Mouse (Mus musculus): ENCODE measurements around the gene Gm20388. TPM values are rescaled to one million over a fixed set of nuclear protein-coding genes. Genes with fewer than 3 reads are reported as not detected.

Gene Gm20388
- total RNA-seq, 1 experiment from 2014 or later = 35.7 TPM

DNA sequence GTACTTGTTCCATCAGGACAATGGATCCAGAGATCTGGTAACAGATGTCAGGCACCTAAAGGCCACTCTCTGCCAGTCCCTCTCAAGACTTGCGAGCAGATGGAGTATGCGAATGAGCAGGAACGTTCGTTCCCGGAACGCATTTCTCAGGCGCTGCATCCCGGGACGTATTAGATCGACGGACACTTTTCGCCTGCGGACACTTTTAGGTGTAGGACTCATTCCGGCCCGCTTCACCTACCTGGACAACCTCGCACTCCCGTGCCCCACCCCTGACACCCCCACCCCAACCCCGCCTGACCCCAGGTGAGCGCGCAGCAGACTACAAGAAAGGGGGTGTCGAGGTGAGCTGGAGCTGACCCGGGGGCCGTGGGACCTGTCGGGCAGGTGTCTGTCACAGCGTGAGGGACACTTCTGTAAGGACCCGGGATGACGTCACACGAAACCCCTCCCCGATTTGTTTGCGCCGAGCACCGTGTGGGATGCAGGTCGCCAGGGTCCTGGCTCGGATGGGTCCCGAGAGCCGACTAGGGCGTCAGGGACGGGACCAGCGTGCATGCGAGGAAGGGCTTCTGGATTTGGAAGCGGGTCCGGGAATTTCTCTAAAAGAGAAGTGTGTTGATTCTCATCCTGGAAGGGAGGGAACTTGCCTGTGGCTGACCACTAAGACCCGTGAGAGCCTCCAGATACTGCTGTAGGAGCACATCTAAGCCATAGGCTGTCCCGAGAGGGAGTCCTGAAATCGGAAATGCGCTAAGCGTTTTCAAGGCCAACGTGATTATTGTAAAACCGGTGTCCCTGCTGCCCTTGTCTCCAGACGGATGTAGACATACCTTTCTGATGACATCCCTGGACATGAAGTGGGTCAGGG, 2864.9 kb downstream of the Gm20388 start, which contains the start of gene Acsf3:
Acsf3 (plus strand) TSS at position 202 of the 871 bp plus-strand sequence.
- peak; percentile 46 for ATAC-seq (replicated peaks; ENCODE audit: low read depth, poor library complexity, severe bottlenecking)

DNA sequence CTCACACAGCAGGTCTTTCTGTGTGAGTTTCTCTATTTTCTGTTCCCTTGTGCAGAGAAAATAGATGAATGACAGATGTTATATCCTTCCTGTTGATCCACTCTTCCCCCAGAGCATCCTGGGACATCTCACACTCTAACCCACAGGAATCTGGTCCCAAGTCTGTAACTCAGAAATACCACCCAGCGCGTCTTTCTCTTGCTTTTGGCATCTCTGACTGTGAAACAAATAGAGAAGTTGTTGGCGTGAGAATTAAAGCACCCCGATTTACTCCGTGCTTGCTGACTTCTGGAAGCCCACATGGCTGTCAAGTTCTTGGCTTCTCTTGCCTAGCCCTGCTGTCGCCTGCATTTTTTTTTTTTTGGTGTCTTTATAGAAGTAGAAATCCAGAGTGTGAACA, 2867.1 kb downstream of the Gm20388 start:
- ATAC-seq (replicated peaks; ENCODE audit: low read depth, poor library complexity, severe bottlenecking) = no peak

DNA sequence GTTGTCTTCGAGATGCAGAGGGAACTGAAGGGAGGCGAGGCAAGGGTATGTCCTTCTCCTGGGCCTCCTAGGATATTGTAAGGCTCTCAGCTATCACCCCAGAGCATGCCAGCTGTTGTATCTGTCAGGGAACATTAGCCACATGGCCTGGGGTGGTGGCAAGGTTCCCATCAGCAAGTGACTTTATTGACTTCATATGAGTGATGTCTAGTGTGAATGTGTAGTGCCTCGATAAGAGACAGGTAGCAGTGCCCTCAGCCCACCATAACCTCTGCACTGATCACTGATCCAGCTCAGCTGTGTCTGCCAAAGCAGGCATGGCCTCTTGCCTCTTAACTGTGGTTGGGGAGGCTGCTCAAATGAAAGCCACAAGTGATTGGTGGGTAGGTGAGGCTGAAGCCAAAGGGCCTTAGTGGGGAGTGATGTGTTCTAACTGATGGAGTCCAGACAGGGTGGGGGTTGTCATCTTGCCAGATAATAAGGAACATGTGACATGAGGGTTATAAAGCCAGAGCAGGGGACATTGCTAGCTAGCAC, 2868.1 kb downstream of the Gm20388 start:
- ATAC-seq (replicated peaks; ENCODE audit: low read depth, poor library complexity, severe bottlenecking) = no peak

DNA sequence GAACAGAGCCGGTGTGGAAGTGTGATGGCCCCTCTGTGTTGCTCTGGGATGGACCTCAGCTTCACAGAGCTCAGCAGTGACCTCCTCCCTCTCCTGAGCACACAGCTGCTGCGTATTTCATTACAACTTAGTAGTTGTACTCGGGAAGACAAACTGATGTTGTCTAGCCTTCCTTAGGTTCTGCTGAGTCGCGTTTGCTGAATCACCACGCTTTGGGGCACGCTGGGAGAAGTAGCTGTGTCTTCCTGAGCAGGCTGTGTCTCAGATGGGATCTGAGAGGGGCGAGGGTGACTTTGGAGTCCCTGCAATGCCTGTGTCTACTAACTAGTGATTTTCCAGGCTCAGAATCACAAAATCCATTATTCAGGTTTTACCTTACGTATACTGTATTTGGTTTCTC, 2868.6 kb downstream of the Gm20388 start:
- ATAC-seq (replicated peaks; ENCODE audit: low read depth, poor library complexity, severe bottlenecking) = no peak

DNA sequence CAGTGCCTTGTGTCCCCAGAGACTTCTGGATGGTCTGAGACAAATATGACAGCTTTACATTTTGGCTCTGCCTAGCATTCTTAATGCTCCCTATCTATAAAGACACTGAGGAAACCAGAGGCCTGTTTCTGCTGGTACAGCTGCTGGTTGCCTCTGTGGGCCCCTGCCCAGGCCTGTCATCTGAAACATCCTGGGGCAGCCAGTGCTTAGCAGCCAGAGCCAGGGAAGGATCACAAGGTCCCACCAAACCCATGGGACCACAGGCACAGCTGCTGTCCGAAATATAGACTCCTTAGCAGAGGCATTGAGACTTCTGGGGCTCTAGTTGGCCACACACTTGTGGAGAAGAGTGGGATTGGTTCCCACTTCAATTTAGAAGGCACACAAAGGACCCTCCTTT, 2874.1 kb downstream of the Gm20388 start:
- ATAC-seq (replicated peaks; ENCODE audit: low read depth, poor library complexity, severe bottlenecking) = no peak

DNA sequence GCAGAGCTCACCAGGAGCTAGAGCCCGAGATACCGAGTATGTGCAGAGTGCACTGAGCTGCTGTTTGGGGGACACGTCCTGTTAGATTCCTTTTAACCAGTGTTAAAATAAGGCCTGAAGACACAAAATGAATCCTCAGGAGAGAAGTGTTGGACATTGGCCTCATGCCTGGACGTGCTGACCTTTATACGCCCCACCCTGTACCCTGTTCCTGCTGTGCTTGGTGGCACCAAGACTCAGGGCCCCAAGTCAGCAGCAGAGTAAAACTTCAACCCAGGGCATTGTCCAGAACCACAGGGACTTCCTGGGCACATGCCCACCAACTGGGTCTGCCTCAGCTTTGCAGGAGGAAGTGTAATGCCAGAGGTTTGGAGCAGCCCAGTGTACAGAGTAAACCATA, 2879.2 kb downstream of the Gm20388 start:
- no peak for ATAC-seq (replicated peaks; ENCODE audit: low read depth, poor library complexity, severe bottlenecking)

DNA sequence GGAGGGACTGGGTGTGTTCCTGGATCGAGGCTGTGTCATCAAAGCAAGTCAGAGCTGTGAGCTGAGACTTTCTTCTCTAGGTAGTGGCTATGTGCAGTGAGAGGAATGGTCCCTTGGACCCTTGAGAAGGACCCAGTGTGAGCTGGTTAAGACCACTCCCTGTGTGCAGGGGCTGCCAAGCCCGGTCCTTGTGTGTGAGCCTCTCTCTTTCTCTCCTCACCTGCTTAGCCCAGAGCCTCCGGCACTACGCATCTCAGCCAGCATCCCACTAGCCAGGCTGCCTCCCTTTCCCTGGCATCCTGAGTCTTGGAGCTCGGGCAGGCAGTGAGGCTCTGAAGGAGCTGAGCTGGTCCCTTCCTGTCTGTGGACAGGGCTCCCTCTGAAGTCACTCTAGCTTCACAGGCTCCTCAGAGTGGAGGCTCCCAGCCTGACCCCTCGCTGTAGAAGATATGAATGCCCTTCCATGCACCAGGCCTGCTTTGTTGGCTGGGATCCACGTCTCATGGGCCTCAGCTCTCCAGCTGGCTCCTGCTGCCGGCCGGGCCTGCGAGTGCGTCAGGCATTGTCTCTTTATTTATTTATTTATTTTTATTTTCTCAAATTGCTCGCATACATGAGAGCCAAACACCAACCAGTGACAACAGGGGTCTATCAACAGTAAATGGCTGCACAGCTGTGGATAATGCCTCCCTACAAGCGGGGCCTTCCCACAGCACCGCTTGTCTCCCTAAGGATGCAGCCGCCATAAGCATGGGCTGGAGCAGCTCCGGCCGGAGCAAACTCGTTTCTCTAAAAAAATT, 2882.9 kb downstream of the Gm20388 start:
- ATAC-seq (replicated peaks; ENCODE audit: low read depth, poor library complexity, severe bottlenecking) = no peak

DNA sequence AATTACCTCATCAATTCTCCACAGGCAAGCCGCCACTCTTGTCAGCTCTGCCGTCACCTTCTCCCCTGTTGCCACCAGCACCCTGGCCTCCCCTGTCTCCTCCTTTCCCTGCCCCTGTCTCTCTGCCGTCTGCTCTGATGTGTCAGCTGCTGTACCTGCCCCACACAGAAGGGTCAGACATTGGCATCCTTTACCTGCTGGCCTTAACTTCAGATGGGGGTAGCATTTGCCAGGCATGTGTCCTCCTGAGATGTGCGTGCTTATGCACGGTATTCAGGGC, 2883.5 kb downstream of the Gm20388 start:
- ATAC-seq (replicated peaks; ENCODE audit: low read depth, poor library complexity, severe bottlenecking) = no peak

DNA sequence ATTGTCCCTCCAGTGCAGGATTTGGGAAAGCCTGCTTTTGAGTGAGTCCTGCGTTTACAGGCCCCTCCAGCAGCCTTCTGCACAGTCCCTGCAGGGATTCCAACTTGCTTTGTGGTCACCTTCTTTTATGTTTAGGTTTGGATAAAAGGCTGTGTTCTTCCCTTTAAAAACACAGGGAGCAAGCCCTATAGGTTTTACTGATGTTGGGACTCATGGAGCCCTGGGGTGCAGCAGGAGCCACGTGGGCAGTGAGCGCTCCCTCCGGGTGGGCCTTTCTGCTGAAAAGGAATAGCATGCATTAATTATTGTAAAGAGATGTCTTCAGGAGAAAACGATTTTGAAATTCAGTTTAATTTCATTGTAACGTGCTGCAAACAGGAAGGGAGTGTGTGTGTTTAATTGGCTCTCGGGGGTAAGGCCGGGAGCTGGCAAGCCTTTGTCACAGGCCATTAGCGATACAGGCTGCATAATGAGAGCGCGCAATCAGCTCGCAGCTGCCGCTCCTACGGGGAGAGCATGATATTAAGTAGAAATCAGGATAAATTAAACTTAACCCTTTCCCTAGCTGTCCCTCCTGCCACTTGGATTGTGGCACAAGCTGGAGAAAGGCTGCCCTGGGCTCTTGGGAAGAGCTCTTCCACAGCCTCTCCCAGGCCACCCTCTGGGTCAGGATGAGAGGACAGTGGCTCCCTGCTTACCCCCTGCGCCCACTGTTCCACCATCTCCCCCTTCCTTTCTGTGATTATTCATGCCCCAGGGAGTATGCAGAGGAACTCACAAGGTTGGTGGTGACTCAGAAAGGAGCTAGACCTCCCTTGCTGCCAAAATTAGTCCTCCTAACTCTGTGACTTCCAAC, 2893.5 kb downstream of the Gm20388 start:
- no peak for ATAC-seq (replicated peaks; ENCODE audit: low read depth, poor library complexity, severe bottlenecking)

DNA sequence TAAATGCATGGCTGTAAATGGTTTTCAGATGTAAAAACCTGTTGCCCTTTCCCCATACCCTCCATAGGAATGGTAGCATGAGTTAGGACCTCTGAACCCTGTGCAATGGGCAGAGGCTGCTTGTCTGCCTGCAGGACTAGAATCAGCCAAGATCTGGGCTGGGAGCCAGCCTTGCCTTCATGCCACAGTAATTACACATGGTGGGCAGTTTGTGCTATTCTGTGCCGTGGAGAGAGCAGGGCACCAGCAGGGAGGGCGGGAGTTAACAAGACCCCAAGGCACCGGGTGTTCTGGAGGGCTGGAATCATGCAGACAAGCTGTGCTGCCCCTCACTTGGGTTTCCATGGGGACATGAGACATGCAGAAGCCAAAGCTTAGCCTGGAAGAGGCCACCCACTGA, 2894.7 kb downstream of the Gm20388 start:
- no peak for ATAC-seq (replicated peaks; ENCODE audit: low read depth, poor library complexity, severe bottlenecking)

DNA sequence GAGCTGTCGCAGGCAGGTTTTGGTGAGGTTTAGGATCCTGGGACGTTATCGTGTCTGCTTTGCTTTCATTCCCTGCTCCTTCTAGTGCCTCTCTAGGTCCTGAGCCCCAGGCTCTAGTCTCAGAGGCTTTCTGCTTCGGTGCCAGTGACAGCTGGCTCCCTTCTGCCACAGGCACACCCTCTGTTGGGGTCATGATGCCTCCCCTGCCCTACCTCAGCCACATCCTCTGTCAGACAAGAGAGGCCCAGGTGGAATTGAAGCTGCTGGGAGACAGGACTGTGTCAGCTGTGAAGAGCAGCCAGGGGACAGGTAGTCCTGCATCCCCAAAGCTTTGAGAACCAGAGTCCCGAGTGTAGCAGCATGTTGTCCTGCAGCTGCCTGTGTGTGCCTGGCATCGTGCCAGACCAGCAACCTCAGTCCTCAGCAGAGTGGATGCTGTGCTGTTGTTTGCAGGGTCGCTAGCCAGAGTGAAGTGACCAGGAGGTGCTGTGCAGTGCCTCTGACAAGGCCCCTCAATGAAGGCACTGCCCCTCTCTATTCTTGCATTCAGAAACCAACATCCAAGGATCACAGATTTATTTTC, 2896.4 kb downstream of the Gm20388 start:
- ATAC-seq (replicated peaks; ENCODE audit: low read depth, poor library complexity, severe bottlenecking) = no peak

DNA sequence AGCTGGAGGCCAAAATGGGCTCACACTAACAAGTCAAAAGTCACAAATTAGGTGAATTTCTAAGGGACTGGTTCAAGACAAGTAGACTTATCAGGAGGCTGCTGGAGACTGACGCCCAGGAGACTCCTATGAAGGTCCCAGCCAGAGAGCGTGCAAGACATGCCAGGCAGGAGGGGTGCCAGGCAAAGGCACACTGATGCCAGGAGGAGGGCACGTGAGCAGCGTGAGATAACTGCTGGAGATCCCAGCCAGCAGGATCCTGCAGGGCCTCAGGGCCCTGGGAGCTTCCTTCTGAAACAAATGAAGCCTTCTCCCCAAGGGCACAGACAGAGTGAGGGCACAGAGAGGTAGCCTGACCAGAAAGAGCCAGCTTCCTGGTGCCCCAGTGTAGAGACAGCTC, 2897.3 kb downstream of the Gm20388 start:
- ATAC-seq (replicated peaks; ENCODE audit: low read depth, poor library complexity, severe bottlenecking) = no peak

DNA sequence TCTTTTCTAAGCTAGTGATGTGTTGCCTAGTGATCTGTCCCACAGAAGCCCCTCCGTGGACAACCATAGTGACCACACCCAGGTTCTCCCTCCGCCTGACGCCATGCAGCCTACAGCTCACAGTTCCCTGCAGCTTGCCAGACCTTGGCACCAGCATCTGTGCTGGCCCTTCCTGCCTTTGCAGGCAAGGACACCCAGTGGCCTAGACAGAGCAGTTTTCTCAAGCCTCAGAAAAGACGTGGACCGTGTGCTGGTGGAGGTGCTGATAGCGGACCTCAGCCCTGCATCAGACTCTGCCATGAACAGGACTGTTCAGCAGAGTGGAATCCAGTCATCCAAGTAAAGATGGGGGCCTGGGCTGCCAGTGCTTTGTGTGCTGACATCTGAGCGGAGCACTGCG, 2899.7 kb downstream of the Gm20388 start:
- ATAC-seq (replicated peaks; ENCODE audit: low read depth, poor library complexity, severe bottlenecking) = no peak

DNA sequence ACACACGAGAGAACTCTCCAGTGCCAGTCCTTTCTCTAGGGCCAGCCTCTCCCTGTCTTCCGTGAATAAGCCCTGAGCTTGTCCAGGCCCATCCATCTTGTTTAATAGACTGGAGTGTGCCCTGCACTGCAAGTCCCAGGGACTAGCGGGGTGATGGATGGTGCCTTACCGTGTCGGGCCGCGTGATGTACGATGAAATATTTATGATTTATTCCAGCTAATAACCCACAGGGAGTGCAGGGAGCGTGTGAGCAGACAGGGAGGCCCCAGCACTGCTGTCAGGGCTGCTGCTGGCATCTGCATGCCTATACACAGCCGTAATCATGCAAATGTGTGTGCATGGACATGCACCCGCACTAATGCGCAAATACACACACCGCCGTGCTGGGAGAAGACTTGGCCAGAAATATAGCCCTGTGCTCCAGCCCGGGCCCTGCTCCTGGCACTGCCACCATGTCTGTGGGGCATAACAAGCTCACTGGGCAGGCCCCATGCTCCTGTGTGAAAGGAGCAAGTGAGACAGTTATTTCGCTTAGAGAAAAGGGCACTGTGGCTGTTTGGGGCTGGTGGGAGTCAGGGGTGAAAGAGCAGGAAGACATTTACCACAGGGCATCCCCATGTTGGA, 2901.3 kb downstream of the Gm20388 start:
- no peak for ATAC-seq (replicated peaks; ENCODE audit: low read depth, poor library complexity, severe bottlenecking)

DNA sequence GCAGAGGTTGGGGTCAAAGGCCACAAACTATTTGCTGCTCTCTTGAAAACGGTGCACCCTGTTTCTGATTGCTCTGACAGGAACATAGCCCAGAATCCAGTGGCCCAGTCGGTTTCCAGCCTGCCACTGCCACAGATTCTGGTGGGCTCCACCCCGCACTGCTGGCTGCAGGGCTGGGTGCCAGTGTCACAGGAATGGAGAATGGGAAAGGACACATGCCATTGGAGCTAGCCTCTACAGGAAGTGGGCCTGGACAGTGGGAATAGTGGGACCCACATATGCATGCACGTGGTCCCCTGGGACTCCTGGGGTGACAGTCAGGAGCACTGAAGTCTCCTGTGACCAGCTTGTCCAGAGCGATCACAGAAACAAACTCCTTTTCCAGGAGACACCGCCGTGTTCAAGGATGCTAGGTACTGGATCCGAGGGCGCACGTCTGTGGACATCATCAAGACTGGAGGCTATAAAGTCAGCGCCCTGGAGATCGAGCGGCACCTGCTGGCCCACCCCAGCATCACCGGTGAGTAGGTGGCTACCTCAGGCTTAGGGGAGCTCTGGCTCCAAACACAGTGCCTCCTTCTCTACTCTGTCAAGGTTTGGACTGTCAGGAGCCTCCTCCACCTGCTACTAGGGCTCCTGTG, 2902.1 kb downstream of the Gm20388 start:
- 0 out of 2 replicates have a peak, but pooled peaks have one; percentile 53 for ATAC-seq (replicated peaks; ENCODE audit: low read depth, poor library complexity, severe bottlenecking)

DNA sequence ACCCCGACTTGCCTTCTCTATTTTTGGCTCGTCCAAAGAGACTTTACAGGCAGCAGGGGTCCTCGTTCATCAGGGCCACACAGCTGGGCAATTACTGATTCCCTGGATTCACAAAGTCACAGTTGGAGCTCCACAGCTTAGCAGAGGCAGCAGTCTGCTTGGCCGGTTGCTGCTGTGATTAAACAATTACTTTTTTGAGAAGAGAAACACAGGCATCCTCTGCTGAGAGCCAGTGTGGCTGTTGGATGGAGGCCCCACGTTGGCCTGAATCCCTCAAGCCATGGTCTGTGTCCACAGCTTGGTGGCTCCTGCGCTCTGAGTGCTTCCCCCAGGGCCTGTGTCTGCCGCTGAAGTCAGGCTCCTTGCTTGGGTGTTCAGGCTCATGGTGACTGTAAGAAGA, 2904.0 kb downstream of the Gm20388 start:
- ATAC-seq (replicated peaks; ENCODE audit: low read depth, poor library complexity, severe bottlenecking) = no peak

DNA sequence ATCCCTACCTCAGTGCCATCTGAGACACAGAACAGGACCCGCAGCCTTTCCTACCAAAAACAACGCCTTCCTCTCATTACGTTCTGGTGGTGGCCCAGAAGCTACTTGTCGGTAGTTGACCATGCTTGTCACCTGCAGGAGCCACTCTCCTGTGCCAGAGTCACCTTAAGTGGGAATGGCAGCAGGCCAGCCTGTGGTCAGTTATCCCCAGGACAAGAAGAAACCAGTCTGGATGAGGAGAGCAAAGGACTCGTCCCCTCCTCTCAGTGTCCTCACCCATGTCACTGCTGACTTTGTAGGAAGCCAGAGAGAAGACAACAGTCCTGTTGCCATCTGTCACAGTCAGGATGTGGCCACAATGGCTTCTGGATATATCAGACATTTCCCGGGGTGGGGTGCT, 2906.3 kb downstream of the Gm20388 start:
- no peak for ATAC-seq (replicated peaks; ENCODE audit: low read depth, poor library complexity, severe bottlenecking)

DNA sequence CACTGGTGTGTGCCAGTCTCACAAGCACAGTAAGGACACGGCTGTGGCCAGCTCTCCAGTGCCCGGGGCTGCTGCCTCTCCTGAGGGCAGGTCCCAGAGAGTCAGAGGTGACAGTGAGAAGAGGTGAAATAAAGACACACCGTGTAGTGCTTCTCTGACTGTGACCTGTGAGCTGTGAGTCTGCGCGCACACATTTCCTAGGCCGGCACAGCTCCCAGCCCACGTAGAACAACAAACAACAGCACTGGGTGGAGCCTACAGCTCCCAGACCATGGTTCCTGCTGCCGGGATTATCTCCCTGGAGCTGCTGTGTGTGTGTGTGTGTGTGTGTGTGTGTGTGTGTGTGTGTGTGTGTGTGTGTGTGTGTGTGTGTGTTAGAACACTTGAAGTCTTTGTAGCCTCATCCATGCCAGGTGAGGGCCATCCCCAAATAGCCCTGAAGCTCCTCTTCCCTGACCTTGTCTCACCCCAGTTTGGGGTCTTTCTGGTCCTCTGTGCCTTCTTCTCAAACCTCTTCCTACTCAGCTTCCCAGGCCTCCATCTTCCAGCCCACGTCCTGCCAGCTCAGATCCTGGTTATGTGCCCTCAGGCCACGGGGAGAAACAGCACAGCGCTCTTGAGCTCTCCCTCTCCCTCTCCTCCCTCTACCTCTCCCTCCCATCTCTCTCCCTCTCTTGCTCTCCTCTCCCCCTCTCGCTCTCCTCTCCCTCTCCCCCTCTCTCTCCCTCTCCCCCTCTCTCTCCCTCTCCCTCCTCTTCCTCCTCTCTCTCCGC, 2907.3 kb downstream of the Gm20388 start:
- ATAC-seq (replicated peaks; ENCODE audit: low read depth, poor library complexity, severe bottlenecking) = no peak

Measured in common myeloid progenitor, adult 5-6 weeks (primary cell).